Mouse (Mus musculus) midbrain, embryonic 16.5 days (tissue): Measurements from ENCODE around the gene Dmpk. TPM values are rescaled to one million over a fixed set of nuclear protein-coding genes. Genes with fewer than 3 reads are reported as not detected.

Source experiments
- ATAC-seq: fragments of 200-750 bp; cut with Nextera tagmentation; 2 replicates; pipeline ENCODE4 v1.8.0; 2017; ENCODE audit warnings: moderate TSS enrichment
- H3K27ac ChIP-seq: fragments of 300-500 bp; sonication (generic); 2 replicates; pipeline ENCODE4 v1.5.1; 2014; ENCODE audit warnings: mild to moderate bottlenecking, low read length, mixed read lengths
- H3K27me3 ChIP-seq: fragments of 300-500 bp; sonication (generic); 2 replicates; pipeline ENCODE4 v1.6.1; 2014; ENCODE audit warnings: low read depth, low read length, mixed read lengths; ENCODE audit not compliant: control insufficient read depth, insufficient read depth
- H3K36me3 ChIP-seq: fragments of 300-500 bp; sonication (generic); 2 replicates; pipeline ENCODE4 v1.6.1; 2014; ENCODE audit warnings: mild to moderate bottlenecking, low read length, moderate library complexity, mixed read lengths; ENCODE audit not compliant: control insufficient read depth, insufficient read depth
- H3K4me1 ChIP-seq: fragments of 300-500 bp; sonication (generic); 2 replicates; pipeline ENCODE4 v1.6.1; 2014; ENCODE audit warnings: mild to moderate bottlenecking, low read length, mixed read lengths; ENCODE audit not compliant: control insufficient read depth, insufficient read depth
- H3K4me2 ChIP-seq: fragments of 300-500 bp; sonication (generic); 2 replicates; pipeline ENCODE4 v1.6.1; 2014; ENCODE audit warnings: mild to moderate bottlenecking, low read length, mixed read lengths
- H3K4me3 ChIP-seq: fragments of 300-500 bp; sonication (generic); 2 replicates; pipeline ENCODE4 v1.5.1; 2014; ENCODE audit warnings: low read depth, mild to moderate bottlenecking, low read length, moderate library complexity, mixed read lengths
- H3K9ac ChIP-seq: fragments of 300-500 bp; sonication (generic); 2 replicates; pipeline ENCODE4 v1.6.1; 2014; ENCODE audit warnings: low read depth, low read length, mixed read lengths
- H3K9me3 ChIP-seq: fragments of 300-500 bp; sonication (generic); replicated peaks from 2 replicates; pipeline ENCODE4 v1.6.1; 2014; ENCODE audit warnings: mild to moderate bottlenecking, low read length, mixed read lengths; ENCODE audit not compliant: control insufficient read depth, poor library complexity, severe bottlenecking
- WGBS: fragments of 180-500 bp; shearing (Covaris S2); extraction: QIAGEN DNeasy Blood & Tissue Kit; methylation state at CpG from one replicate; pipeline ENCODE4 v1.1.7; 2014; 5-methylcytosine and 5-hydroxymethylcytosine counted together
- polyA plus RNA-seq: library from polyadenylated mRNA; unstranded; fragments of >200 nt; fragmentation: Nextera tagmentation; extraction: Ambion mirVana; gene quantifications from 2 replicates; pipeline ENCODE4 v1.2.1, GENCODE M21; 2015

The Dmpk gene
- polyA plus RNA-seq, 1 experiment from 2014 or later, result 8.1 TPM

DNA sequence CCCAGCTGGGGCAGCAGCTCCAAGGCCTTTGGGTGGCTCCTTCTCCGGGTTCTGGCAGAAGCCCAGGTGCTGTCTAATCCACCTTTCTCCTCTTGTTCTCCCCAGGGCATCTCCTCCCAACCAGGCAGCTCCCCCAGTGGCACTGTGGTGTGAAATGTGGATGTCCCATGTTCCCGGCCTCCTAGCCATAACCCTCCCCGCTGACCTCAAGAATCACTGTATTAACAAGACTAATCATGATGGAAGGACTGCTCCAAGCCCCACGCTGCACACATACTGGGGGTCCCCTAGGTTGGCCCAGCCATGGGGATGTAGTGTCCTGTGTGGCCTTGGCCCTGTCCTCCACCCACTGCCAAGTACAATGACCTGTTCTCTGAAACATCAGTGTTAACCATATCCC, 1.5 kb upstream of the Dmpk start:
- Histone ChIP-seq H3K9ac (no peak overlapping the region), H3K9me3 (no peaks in the 10 kb centered on the region), H3K4me1 (peaks cover 10% of the 10 kb centered on the region), H3K27ac (no peak overlapping the region), H3K4me3 (no peak overlapping the region), H3K27me3 (no peaks in the 10 kb centered on the region), H3K36me3 (peaks cover 34% of the 10 kb centered on the region), H3K4me2 (no peak overlapping the region)
- WGBS, result 85% methylated on average over 4 of the region's 4 CpGs
- no peak for ATAC-seq

DNA sequence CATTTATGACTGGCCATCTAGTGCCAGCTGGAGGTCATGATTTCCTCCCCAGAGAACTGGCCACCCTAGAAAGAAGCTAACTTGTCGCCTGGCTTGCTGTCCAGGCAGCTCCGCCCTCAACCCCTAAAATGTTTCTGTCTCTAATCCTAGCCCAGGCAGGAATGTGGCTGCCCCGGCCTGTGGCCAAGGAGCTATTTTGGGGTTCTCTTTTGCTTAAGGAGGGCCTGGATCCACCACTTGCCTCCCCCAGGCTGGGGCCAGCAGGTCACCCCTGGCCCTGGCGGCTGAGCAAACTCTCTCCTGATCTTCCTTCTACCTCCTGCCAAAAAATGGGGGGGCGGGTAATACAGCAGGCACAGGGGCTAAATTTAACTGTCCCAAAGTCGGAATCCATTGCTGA, 553 bp upstream of the Dmpk start:
- Histone ChIP-seq H3K36me3 (peaks cover 33% of the 10 kb centered on the region), H3K4me3 (no peak overlapping the region), H3K27me3 (no peaks in the 10 kb centered on the region), H3K9ac (no peak overlapping the region), H3K4me1 (peaks cover 1% of the 10 kb centered on the region; the same call in 1 of the 2 replicates), H3K4me2 (no peak overlapping the region), H3K27ac (no peak overlapping the region), H3K9me3 (no peaks in the 10 kb centered on the region)
- ATAC-seq, result no peak
- WGBS, result 60% methylated on average over 6 of the region's 6 CpGs

DNA sequence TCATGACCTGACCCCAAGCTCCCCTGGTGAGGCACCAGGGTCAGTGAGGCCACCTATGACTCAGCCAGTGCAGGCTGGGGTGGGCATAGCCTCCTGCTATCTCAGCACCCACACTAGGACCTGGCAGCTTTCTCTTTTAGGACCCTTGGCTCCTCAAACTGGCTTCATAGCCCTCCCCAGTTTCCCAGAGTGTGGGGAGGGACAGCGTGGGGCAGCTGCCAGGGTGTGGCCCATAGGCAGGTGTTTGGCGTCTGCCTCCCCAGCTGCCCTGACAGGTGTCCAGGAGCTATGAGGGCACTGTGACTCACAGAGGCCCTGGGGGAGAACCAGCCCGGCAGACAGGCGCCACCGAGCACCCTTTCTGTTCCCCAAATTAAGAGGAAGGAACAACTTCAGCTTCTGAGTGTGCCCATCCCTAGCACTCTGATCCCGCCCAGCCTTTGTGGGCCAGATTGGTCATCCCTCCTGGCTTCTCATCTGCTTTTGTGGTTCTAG, 675 bp downstream of the Dmpk start:
- no peak overlapping the region for H3K9ac ChIP-seq
- no peak overlapping the region for H3K27ac ChIP-seq
- H3K36me3 ChIP-seq, result peaks cover 28% of the 10 kb centered on the region
- no peak overlapping the region for H3K4me2 ChIP-seq
- no peaks in the 10 kb centered on the region for H3K27me3 ChIP-seq
- H3K9me3 ChIP-seq, result no peaks in the 10 kb centered on the region
- 83% methylated on average over 6 of the region's 6 CpGs for WGBS
- H3K4me3 ChIP-seq, result no peak overlapping the region
- no peak for ATAC-seq
- H3K4me1 ChIP-seq, result no peaks in the 10 kb centered on the region

DNA sequence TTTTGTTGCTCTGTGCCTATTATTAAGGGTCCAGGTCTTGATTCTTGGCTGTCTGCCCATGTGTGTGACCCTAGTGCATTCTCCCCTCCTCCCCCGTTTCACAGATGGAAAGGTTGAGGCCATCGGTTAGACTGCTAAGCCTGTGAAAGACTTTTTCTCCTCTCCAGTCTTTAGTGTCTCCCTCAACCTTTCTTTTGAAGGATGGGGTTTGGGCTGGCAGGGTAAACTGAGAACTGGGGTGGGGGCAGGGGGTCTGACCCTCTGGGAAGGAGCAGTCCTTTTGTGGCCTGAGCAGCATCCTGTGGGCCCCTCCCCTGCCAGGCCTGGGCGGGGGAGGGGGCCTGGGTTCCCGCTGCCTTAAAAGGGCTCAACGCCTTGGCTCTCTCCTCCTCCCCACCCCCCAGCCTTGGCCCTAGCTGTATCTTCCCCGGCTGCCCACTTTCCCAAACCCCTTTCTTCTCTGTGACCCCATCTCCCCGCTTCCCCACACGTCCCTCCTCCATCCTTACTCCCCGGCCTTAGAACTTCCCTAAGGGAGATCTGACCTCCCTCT, 1.3 kb downstream of the Dmpk start:
- Histone ChIP-seq H3K9ac (no peak overlapping the region), H3K27me3 (no peaks in the 10 kb centered on the region), H3K4me2 (no peak overlapping the region), H3K9me3 (no peaks in the 10 kb centered on the region), H3K4me1 (no peaks in the 10 kb centered on the region), H3K36me3 (peaks cover 28% of the 10 kb centered on the region), H3K4me3 (no peak overlapping the region), H3K27ac (no peak overlapping the region)
- ATAC-seq, result no peak
- WGBS, result 24% methylated on average over 9 of the region's 9 CpGs

DNA sequence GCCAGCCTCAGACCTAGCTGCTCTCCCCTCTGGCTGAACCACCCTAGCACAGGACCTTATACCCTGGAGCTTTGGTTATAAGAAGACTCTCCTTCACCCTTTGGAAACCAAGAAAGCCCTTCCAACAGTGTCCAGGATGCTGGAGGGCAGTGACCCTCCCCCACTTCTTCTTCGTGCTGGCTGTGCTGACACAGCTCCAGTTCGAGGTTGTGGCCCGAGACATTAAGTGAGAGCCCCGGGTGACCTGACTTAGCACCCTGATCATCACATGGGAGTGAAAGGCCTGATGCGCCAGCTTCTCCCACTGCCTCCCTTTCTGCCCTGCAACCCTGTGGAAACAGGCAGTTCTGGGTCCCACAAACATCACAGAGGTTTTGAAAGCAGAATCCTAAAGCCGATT, 1.8 kb downstream of the Dmpk start:
- H3K4me3 ChIP-seq, result no peak overlapping the region
- H3K4me2 ChIP-seq, result no peak overlapping the region
- WGBS, result 14% methylated on average over 6 of the region's 6 CpGs
- H3K9me3 ChIP-seq, result no peaks in the 10 kb centered on the region
- no peak overlapping the region for H3K9ac ChIP-seq
- peaks cover 26% of the 10 kb centered on the region for H3K36me3 ChIP-seq
- H3K27me3 ChIP-seq, result no peaks in the 10 kb centered on the region
- ATAC-seq, result no peak
- no peak overlapping the region for H3K27ac ChIP-seq
- H3K4me1 ChIP-seq, result no peaks in the 10 kb centered on the region

DNA sequence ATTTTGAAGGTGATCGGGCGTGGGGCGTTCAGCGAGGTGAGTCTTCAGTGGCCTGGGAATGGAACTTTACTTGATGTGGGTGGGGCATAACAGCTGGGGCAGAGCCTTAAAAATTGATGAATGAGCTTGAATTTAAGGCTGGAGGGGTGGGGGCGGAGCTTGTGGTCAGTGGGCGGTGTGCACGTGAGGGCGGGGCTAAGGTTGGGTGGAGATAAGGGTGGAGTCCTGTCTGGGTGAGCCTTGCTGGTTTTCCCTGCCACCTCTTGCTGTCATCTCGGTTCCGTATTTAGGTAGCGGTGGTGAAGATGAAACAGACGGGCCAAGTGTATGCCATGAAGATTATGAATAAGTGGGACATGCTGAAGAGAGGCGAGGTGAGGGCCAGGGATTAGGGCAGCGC, 2.4 kb downstream of the Dmpk start:
- no peak overlapping the region for H3K9ac ChIP-seq
- WGBS, result 17% methylated on average over 14 of the region's 14 CpGs

DNA sequence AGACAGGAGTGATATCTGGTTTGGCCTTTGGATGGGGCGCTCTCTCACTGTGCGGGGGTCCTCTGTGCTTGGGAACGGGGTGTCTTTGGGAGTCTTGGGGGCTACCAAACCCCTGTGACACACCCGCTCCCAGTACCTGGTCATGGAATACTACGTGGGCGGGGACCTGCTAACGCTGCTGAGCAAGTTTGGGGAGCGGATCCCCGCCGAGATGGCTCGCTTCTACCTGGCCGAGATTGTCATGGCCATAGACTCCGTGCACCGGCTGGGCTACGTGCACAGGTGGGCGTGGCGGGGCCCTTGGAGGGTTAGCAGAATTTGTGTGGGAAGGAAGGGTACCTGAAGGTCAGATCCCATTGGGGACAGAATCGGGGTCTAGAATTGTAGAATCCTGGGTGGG, 3.1 kb downstream of the Dmpk start:
- no peak overlapping the region for H3K9ac ChIP-seq
- peaks cover 19% of the 10 kb centered on the region for H3K36me3 ChIP-seq
- H3K27ac ChIP-seq, result no peak overlapping the region
- H3K4me3 ChIP-seq, result no peak overlapping the region
- no peaks in the 10 kb centered on the region for H3K4me1 ChIP-seq
- WGBS, result 62% methylated on average over 18 of the region's 18 CpGs
- H3K27me3 ChIP-seq, result peaks cover 10% of the 10 kb centered on the region; the same call in 1 of the 2 replicates
- H3K4me2 ChIP-seq, result no peak overlapping the region
- H3K9me3 ChIP-seq, result no peaks in the 10 kb centered on the region
- no peak for ATAC-seq

More for the DNA sequence above, 2.4 kb downstream of the Dmpk start:
- Histone ChIP-seq H3K27me3 (peaks cover 4% of the 10 kb centered on the region; the same call in 1 of the 2 replicates), H3K9me3 (no peaks in the 10 kb centered on the region), H3K36me3 (peaks cover 21% of the 10 kb centered on the region), H3K4me2 (no peak overlapping the region), H3K4me1 (no peaks in the 10 kb centered on the region), H3K27ac (no peak overlapping the region), H3K4me3 (no peak overlapping the region)
- no peak for ATAC-seq

DNA sequence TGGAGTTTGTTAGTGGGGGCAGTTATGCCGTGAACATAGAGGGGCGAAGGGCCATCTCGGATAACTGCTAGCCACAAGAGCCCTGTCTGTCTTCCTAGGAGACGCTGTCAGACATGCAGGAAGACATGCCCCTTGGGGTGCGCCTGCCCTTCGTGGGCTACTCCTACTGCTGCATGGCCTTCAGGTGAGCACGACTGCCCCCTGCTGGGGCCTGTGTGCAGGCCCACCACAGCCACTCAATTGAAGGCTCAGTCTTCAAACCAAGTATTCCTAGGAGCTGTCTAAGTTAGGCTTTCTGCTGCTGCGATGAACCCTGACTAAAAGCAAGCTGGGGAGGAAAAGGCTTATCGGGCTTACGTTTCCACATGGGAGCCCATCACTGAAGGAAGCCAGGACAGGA, 5.2 kb downstream of the Dmpk start:
- WGBS, result 35% methylated on average over 10 of the region's 10 CpGs
- Histone ChIP-seq H3K9ac (no peak overlapping the region), H3K27me3 (peaks cover 10% of the 10 kb centered on the region; the same call in 1 of the 2 replicates), H3K4me1 (peaks cover 8% of the 10 kb centered on the region), H3K27ac (no peak overlapping the region), H3K9me3 (no peaks in the 10 kb centered on the region), H3K36me3 (peaks cover 16% of the 10 kb centered on the region; the same call in 1 of the 2 replicates), H3K4me2 (no peak overlapping the region), H3K4me3 (no peak overlapping the region)
- no peak for ATAC-seq

DNA sequence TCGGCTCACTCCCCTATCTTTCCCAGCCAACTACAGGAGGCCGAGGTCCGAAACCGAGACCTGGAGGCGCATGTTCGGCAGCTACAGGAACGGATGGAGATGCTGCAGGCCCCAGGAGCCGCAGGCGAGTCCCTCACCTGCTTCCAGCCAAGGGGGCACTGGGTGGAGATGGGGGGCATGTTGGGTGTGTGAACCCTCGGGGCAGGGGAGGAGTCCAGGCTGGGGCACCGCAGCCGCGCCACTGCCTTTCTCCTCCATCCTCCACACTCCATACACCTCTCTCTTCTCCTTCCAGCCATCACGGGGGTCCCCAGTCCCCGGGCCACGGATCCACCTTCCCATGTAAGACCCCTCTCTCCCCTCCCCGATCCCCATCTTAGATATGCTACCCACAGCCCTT, 8.3 kb downstream of the Dmpk start:
- Histone ChIP-seq H3K9me3 (no peaks in the 10 kb centered on the region), H3K27me3 (peaks cover 24% of the 10 kb centered on the region), H3K4me2 (no peak overlapping the region), H3K9ac (0 out of 2 replicates have a peak overlapping the region, but pooled peaks have one; percentile 7), H3K4me3 (no peak overlapping the region), H3K27ac (no peak overlapping the region), H3K4me1 (peaks cover 28% of the 10 kb centered on the region), H3K36me3 (peaks cover 16% of the 10 kb centered on the region; the same call in 1 of the 2 replicates)
- no peak for ATAC-seq
- 27% methylated on average over 8 of the region's 17 CpGs for WGBS
